Mouse (Mus musculus) liver, embryonic 15.5 days (tissue): Measurements from ENCODE around the gene 2510009E07Rik. TPM values are rescaled to one million over a fixed set of nuclear protein-coding genes. Genes with fewer than 3 reads are reported as not detected.

Experiments
- ATAC-seq: fragments of 200-750 bp; cut with Nextera tagmentation; 2 replicates; pipeline ENCODE4 v1.8.0; 2017; ENCODE audit warnings: moderate number of reproducible peaks, mild to moderate bottlenecking, moderate library complexity; ENCODE audit not compliant: insufficient read depth
- H3K27ac ChIP-seq: fragments of 300-500 bp; sonication (generic); replicated peaks from 2 replicates; pipeline ENCODE4 v1.5.1; 2015; ENCODE audit warnings: mild to moderate bottlenecking, inconsistent platforms
- H3K27me3 ChIP-seq: fragments of 300-500 bp; sonication (generic); 2 replicates; pipeline ENCODE4 v1.6.1; 2015; ENCODE audit warnings: mild to moderate bottlenecking, inconsistent platforms
- H3K36me3 ChIP-seq: fragments of 300-500 bp; sonication (generic); replicated peaks from 2 replicates; pipeline ENCODE4 v1.6.1; 2015; ENCODE audit warnings: moderate library complexity, mild to moderate bottlenecking, inconsistent platforms
- H3K4me1 ChIP-seq: fragments of 300-500 bp; sonication (generic); replicated peaks from 2 replicates; pipeline ENCODE4 v1.6.1; 2015; ENCODE audit warnings: inconsistent platforms
- H3K4me2 ChIP-seq: fragments of 300-500 bp; sonication (generic); 2 replicates; pipeline ENCODE4 v1.6.1; 2015; ENCODE audit warnings: moderate library complexity, mild to moderate bottlenecking, inconsistent platforms
- H3K4me3 ChIP-seq: fragments of 300-500 bp; sonication (generic); replicated peaks from 2 replicates; pipeline ENCODE4 v1.5.1; 2015; ENCODE audit warnings: mild to moderate bottlenecking, inconsistent platforms
- H3K9ac ChIP-seq: fragments of 300-500 bp; sonication (generic); 2 replicates; pipeline ENCODE4 v1.6.1; 2015; ENCODE audit warnings: moderate library complexity, mild to moderate bottlenecking, inconsistent platforms
- H3K9me3 ChIP-seq: fragments of 300-500 bp; sonication (generic); replicated peaks from 2 replicates; pipeline ENCODE4 v1.6.1; 2016; ENCODE audit warnings: inconsistent platforms
- WGBS: fragments of 180-500 bp; shearing (Covaris S2); methylation state at CpG from one replicate; pipeline ENCODE4 v1.1.7; 2015; ENCODE audit warnings: mixed read lengths; ENCODE audit not compliant: insufficient replicate concordance; 5-methylcytosine and 5-hydroxymethylcytosine counted together
- polyA plus RNA-seq: library from polyadenylated mRNA; unstranded; fragments of >200 nt; fragmentation: Nextera tagmentation; extraction: Ambion mirVana; gene quantifications from 2 replicates; pipeline ENCODE4 v1.2.1, GENCODE M21; 2015

2510009E07Rik gene
- polyA plus RNA-seq, 1 experiment from 2014 or later: 3.0 TPM

DNA sequence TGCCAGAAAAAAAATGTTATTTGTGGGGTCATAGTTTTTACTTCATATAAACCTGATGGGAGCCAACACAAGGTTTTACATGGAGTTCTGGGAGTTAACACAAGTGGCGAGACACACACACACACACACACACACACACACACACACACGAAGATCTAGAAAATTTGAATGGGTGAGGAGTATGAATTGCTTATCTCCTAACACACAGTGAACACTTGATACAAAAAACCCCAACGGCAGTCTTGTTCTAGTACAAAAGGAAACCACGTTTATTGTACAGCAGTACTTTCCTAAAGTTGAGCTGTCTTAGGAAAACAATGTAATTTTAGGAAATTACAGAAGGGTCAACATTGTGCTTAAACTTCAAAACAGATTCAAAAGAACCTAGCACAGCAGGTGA is 45.7 kb downstream of the 2510009E07Rik start:
- no peak overlapping the region for H3K27ac ChIP-seq
- no peak overlapping the region for H3K9ac ChIP-seq
- H3K4me2 ChIP-seq: no peak overlapping the region
- WGBS: 35% methylated on average over 4 of the region's 4 CpGs
- H3K27me3 ChIP-seq: no peaks in the 10 kb centered on the region
- no peak overlapping the region for H3K4me3 ChIP-seq
- H3K36me3 ChIP-seq: no peaks in the 10 kb centered on the region; the same call in 1 of the 2 replicates
- peak; percentile 29; the same call in 1 of the 2 replicates for ATAC-seq
- H3K4me1 ChIP-seq: peaks cover 12% of the 10 kb centered on the region
- H3K9me3 ChIP-seq: no peaks in the 10 kb centered on the region

GRCm38 (mm10) chr16:21646496-21646895 is 48.0 kb downstream of the 2510009E07Rik start:
- WGBS: 69% methylated on average over 3 of the region's 3 CpGs
- H3K27me3 ChIP-seq: no peaks in the 10 kb centered on the region
- no peak overlapping the region for H3K27ac ChIP-seq
- H3K4me1 ChIP-seq: peaks cover 25% of the 10 kb centered on the region
- no peak overlapping the region for H3K4me2 ChIP-seq
- ATAC-seq: no peak
- no peak overlapping the region for H3K4me3 ChIP-seq
- H3K9ac ChIP-seq: no peak overlapping the region
- no peaks in the 10 kb centered on the region for H3K9me3 ChIP-seq
- no peaks in the 10 kb centered on the region for H3K36me3 ChIP-seq

DNA sequence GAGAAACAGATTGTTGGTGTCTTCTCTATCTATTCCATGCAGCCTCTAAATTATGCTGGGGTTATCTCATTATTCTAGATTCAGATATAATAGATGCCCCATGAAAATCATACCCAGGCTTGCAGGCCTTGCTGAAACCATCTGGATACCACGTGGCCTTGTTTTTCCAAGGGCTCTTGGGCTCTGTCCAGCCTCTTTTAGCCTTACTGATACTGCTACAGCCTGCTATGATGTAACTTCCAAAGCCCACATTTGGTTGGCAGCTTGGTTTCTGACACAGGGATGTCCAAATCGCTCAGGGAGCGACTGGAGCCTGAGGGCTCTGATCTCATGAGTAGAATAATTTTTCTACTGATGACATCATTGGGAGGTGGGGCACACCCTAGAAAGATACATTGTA is 48.5 kb downstream of the 2510009E07Rik start:
- ATAC-seq: no peak
- H3K9ac ChIP-seq: no peak overlapping the region
- WGBS: 66% methylated on average over 3 of the region's 3 CpGs

GRCm38 (mm10) chr16:21644574-21644973 is 49.9 kb downstream of the 2510009E07Rik start:
- Histone ChIP-seq H3K36me3 (no peaks in the 10 kb centered on the region), H3K4me3 (no peak overlapping the region), H3K27ac (peak overlapping the region; percentile 53; the same call in 1 of the 2 replicates), H3K4me1 (peaks cover 26% of the 10 kb centered on the region), H3K9ac (no peak overlapping the region), H3K9me3 (no peaks in the 10 kb centered on the region), H3K4me2 (0 out of 2 replicates have a peak overlapping the region, but pooled peaks have one; percentile 40), H3K27me3 (no peaks in the 10 kb centered on the region)
- WGBS: 74% methylated on average over 3 of the region's 3 CpGs
- ATAC-seq: no peak

More for the DNA sequence above, 48.5 kb downstream of the 2510009E07Rik start:
- Histone ChIP-seq H3K4me3 (no peak overlapping the region), H3K27me3 (no peaks in the 10 kb centered on the region), H3K4me1 (peaks cover 26% of the 10 kb centered on the region), H3K4me2 (no peak overlapping the region), H3K36me3 (no peaks in the 10 kb centered on the region), H3K27ac (no peak overlapping the region), H3K9me3 (no peaks in the 10 kb centered on the region)

GRCm38 (mm10) chr16:21644066-21644561 is 50.4 kb downstream of the 2510009E07Rik start:
- peak; percentile 71 for ATAC-seq
- Histone ChIP-seq H3K27me3 (no peaks in the 10 kb centered on the region), H3K9ac (no peak overlapping the region), H3K9me3 (no peaks in the 10 kb centered on the region), H3K36me3 (no peaks in the 10 kb centered on the region), H3K4me1 (peaks cover 26% of the 10 kb centered on the region), H3K27ac (peak overlapping the region; percentile 73), H3K4me3 (no peak overlapping the region), H3K4me2 (peak overlapping the region; percentile 40)
- WGBS: 51% methylated on average over 17 of the region's 17 CpGs

DNA sequence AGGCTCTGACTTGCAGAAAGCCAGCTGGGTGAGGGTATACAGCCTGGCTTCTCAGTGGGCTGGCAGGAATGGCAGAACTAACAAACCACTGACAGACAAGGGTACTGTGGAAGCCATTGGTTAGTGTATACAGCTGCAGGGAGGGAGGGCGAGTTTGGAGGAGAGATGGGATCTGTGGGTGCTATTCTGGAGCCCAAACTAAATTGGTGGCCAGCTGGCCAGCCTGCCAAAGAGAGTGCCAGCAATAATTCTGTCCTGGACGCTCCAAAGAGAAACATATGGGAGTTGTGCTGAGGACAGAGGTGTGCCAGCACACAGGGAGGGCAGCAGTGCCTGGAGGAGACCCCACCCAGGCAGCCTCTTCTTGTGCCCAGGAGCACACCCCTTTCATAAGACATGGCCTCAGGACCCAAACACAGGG is 50.8 kb downstream of the 2510009E07Rik start:
- ATAC-seq: no peak
- H3K4me2 ChIP-seq: peak overlapping the region; percentile 40

DNA sequence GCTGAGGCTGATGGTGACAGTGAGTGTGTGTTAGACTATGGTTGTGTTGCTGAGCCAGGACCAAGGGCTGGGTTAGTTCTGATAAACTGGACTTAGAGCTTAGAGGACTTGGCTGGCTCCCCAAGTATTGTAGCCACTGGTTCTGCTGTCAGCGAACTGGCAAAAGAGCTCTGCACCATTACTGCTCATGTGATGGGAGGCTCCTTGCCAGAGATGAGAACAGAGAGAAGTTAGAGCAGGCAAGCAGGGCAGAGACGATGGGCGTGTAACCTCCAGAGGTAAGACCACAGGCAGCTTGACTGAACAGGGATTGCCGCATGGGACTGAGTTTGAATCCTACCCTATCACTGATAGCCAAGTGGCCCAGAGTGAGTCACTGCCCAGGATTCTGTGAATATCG is 51.6 kb downstream of the 2510009E07Rik start:
- Histone ChIP-seq H3K9ac (no peak overlapping the region), H3K9me3 (no peaks in the 10 kb centered on the region), H3K4me3 (no peak overlapping the region), H3K27me3 (no peaks in the 10 kb centered on the region), H3K27ac (no peak overlapping the region), H3K36me3 (no peaks in the 10 kb centered on the region), H3K4me1 (peaks cover 26% of the 10 kb centered on the region), H3K4me2 (no peak overlapping the region)
- 78% methylated on average over 5 of the region's 5 CpGs for WGBS
- no peak for ATAC-seq

More for the DNA sequence above, 50.8 kb downstream of the 2510009E07Rik start:
- 71% methylated on average over 2 of the region's 2 CpGs for WGBS
- H3K9ac ChIP-seq: no peak overlapping the region
- peaks cover 26% of the 10 kb centered on the region for H3K4me1 ChIP-seq
- no peak overlapping the region for H3K4me3 ChIP-seq
- H3K27me3 ChIP-seq: no peaks in the 10 kb centered on the region
- H3K9me3 ChIP-seq: no peaks in the 10 kb centered on the region
- peak overlapping the region; percentile 73 for H3K27ac ChIP-seq
- no peaks in the 10 kb centered on the region for H3K36me3 ChIP-seq

- H3K9me3 ChIP-seq: no peaks in the 10 kb centered on the region
- peak overlapping the region; percentile 17; the same call in 1 of the 2 replicates for H3K27ac ChIP-seq
- no peak overlapping the region for H3K4me3 ChIP-seq
- WGBS: 19% methylated on average over 3 of the region's 3 CpGs
- peak; percentile 21; the same call in 1 of the 2 replicates for ATAC-seq
- H3K27me3 ChIP-seq: no peaks in the 10 kb centered on the region
- no peak overlapping the region for H3K9ac ChIP-seq
- no peaks in the 10 kb centered on the region for H3K36me3 ChIP-seq
- H3K4me2 ChIP-seq: no peak overlapping the region
- peaks cover 26% of the 10 kb centered on the region for H3K4me1 ChIP-seq
Measured at GRCm38 (mm10) chr16:21641944-21642343, 52.5 kb downstream of the 2510009E07Rik start.

DNA sequence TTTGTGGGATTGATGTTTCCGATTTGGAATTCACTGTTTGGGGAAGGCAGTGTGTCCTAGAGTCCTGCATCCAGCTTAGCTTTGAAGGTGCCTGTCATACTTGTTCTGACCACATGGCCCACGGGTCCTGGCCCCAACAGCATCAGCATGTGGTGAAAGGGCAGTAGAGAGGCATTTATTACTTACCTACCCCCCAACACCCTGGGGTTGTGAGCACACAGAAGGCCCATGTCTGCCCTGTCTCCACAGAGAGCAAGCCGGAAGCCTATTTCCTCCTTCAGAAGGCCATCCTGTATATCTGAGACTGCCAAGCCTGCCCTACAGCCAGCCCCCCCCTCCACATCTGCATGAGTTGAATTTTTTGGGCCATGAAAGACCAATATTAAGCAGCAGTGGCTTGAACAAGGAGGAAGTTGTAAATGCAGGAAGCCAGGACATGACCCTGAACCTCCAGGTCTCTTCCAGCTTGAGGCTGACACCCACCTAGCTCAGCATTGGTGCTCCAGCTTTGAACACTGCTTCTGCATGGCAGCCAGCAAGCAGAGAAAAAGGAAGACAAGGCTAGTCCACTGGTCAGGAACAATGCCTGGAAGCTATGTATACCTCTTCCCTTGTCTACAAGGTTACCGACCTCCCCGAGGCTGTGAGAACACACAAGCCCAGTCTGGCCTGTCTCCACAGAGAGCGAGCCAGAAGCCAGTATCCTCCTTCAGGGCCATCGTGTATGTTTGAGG is 53.5 kb downstream of the 2510009E07Rik start:
- no peak overlapping the region for H3K9ac ChIP-seq
- H3K4me3 ChIP-seq: no peak overlapping the region
- 41% methylated on average over 7 of the region's 7 CpGs for WGBS
- H3K4me2 ChIP-seq: no peak overlapping the region
- H3K27me3 ChIP-seq: no peaks in the 10 kb centered on the region
- H3K4me1 ChIP-seq: peaks cover 26% of the 10 kb centered on the region
- H3K36me3 ChIP-seq: no peaks in the 10 kb centered on the region
- no peak for ATAC-seq
- no peaks in the 10 kb centered on the region for H3K9me3 ChIP-seq
- 0 out of 2 replicates have a peak overlapping the region, but pooled peaks have one; percentile 20 for H3K27ac ChIP-seq

- peak; percentile 35; the same call in 1 of the 2 replicates for ATAC-seq
- 0 out of 2 replicates have a peak overlapping the region, but pooled peaks have one; percentile 4 for H3K27ac ChIP-seq
Measured at GRCm38 (mm10) chr16:21637201-21637819, 57.2 kb downstream of the 2510009E07Rik start.

DNA sequence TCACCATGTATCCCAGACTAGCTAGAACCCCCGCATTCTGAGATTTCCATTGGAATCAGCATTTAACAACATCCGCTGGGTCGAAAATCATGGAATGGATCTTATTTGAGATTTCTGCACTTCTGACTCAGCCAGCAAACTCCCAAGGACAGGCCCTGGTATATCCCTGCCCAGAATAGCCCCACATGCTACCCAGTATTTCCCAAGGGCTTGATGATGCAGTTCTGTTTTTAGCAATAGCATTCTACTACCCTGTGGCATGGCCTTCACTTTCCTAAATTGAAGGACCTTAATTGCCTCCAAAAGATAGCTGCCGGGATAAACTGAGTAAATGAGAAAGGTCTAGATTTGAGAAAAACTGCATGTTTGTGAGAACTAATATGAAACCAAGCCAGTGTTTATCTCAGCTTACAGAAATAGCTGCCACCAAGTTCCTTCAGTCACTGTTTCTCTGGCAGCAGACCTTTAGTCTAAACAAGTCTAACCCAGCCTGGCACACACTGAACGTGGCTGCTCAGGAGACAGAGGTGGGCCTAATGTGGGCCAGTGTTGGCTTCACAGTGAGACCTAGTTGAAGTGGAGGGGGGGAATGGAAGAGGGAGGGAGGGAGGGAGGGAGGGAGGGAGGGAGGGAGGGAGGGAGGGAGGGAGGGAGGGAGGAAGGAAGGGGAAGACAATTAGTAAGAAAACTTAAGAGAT is 58.2 kb downstream of the 2510009E07Rik start:
- Histone ChIP-seq H3K9ac (no peak overlapping the region), H3K4me3 (no peak overlapping the region), H3K9me3 (no peaks in the 10 kb centered on the region), H3K27me3 (no peaks in the 10 kb centered on the region), H3K4me1 (no peaks in the 10 kb centered on the region), H3K36me3 (no peaks in the 10 kb centered on the region), H3K4me2 (no peak overlapping the region), H3K27ac (no peak overlapping the region)
- no peak for ATAC-seq
- WGBS: 74% methylated on average over 5 of the region's 5 CpGs

More at GRCm38 (mm10) chr16:21637201-21637819, 57.2 kb downstream of the 2510009E07Rik start:
- H3K9me3 ChIP-seq: no peaks in the 10 kb centered on the region
- H3K27me3 ChIP-seq: no peaks in the 10 kb centered on the region
- 36% methylated on average over 11 of the region's 11 CpGs for WGBS
- no peak overlapping the region for H3K4me3 ChIP-seq
- no peak overlapping the region for H3K4me2 ChIP-seq
- no peaks in the 10 kb centered on the region for H3K36me3 ChIP-seq
- H3K4me1 ChIP-seq: peaks cover 6% of the 10 kb centered on the region
- no peak overlapping the region for H3K9ac ChIP-seq
